Mouse (Mus musculus) telencephalon, adult 2 months (tissue): ENCODE results near the gene Olfr1441.

ENCODE experiments used
- DNase-seq: peaks from one replicate; pipeline ENCODE4 v3.0.0-alpha.2; 2011; ENCODE audit warnings: low read depth, low spot score

The Olfr1441 gene

GRCm38 (mm10) chr19:12417361-12417760 is at the start of gene Olfr1441:
Gene Olfr1441 (plus strand): TSS chr19:12417433.
- DNase-seq, result no peak

DNA sequence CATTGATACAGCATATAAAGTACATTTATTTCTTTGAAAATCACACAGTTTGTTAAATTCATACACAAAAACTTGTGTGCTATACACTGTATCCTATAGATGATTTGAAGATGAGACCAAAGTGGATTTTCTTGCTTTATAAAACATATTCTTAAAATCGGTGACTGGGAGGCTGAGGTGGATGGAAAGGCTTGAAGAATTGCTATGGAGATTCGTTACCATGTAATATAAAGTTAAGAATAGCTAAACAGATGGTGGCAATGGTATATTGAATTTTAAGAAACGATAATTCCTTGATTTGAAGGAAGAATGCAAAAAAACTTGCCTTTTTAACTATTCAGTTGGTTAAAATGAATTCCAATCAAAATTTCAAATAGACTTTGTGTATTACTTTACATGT is 44.2 kb upstream of the Olfr1441 start:
- no peak for DNase-seq

DNA sequence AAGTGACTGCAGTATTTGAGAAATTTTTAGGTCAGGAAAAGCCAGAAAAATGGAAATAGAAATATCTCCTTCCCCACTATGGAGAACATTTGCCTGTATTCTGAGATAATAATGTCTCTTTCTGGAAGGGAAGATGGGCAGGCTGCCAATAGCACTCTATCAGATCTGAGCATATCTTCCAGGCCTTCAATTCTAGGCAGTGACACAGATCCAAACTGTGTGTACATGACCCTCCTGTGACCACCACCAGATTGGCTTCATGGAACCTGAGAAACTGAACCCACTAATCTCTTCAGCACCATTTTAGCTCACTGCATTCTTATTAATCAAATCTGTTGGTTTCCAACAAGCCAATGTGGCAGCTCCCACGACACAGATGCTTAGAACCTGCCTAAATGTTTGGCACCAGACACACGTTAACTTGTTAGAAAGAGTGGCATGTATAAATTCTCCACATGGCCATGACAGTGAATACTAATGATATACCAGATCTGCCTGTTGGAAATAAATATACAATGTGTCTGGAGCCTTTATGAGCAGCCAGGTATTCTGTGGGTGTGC is 42.7 kb upstream of the Olfr1441 start:
- peak; percentile 74 for DNase-seq

- DNase-seq, result no peak
Observed at GRCm38 (mm10) chr19:12386979-12387378, 30.3 kb upstream of the Olfr1441 start, which contains the start of gene Olfr1440. Gene Olfr1440 (plus strand): TSS chr19:12387279.

- peak; percentile 51 for DNase-seq
Observed at GRCm38 (mm10) chr19:12413737-12414136, 3.5 kb upstream of the Olfr1441 start.

DNA sequence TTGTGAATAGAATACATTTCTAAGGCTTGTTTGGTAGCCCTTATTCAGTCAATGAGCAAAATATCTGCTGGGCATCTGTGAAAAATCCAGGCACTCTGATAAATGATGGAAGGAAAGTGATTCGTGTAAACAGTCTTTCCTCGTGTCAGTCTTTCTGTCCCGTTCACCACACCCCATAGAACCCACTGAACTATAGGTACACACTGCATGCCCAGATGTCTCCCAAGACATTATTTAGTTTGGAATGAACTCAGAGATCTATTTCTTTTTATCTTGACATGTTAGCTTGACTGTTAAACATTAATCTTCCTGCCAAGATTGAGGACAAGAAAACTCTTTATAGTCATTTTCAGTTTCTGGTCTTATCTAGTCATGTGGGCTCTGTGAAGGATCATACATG is 1.1 kb downstream of the Olfr1441 start:
- no peak for DNase-seq

GRCm38 (mm10) chr19:12420555-12420954 is 3.3 kb downstream of the Olfr1441 start:
- DNase-seq, result no peak

DNA sequence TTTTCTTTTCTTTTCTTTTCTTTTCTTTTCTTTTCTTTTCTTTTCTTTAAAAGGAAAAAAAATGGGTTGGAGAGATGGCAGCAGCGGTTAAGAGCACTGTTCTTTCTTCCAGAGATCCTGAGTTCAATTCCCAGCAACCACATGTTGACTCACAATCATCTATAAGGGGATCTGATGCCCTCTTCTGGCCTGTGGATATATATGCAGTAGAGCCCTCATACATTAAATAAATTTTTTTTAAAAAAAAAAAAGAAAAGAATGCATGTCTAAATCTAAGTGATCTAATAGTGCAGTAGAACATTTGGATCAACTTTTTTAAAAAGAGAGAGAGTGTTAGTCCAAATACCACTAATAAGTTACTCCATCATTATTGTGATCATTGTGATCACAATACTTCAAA is 4.4 kb downstream of the Olfr1441 start:
- no peak for DNase-seq

GRCm38 (mm10) chr19:12427101-12427500 is 9.9 kb downstream of the Olfr1441 start:
- no peak for DNase-seq

GRCm38 (mm10) chr19:12427605-12428004 is 10.4 kb downstream of the Olfr1441 start, which contains the start of gene Pfpl:
Gene Pfpl (plus strand): TSS chr19:12427905.
- DNase-seq, result no peak

- DNase-seq, result no peak
Observed at GRCm38 (mm10) chr19:12433033-12433432, 15.8 kb downstream of the Olfr1441 start.

- DNase-seq, result no peak
Observed at GRCm38 (mm10) chr19:12435011-12435416, 17.8 kb downstream of the Olfr1441 start.

- DNase-seq, result no peak
Observed at GRCm38 (mm10) chr19:12435750-12436524, 18.7 kb downstream of the Olfr1441 start.

DNA sequence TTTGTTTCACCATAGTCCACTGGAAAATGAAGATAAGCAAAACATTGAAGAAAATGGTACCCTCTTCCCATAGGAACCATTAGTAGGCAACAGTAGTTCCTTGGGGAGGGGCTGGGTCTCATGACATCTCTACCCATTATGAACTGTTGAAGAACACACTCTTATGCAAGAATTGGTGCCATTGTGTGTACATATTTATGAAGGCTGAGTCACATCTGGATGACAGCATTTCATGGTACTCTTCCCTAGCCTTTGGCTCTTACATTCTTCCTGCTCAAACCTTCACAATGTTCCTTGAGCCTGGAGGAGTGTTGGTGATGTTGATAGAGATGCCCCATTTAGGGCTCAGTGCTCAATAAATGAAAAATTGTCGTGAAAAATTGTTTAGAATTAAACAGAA is 22.3 kb downstream of the Olfr1441 start:
- no peak for DNase-seq

DNA sequence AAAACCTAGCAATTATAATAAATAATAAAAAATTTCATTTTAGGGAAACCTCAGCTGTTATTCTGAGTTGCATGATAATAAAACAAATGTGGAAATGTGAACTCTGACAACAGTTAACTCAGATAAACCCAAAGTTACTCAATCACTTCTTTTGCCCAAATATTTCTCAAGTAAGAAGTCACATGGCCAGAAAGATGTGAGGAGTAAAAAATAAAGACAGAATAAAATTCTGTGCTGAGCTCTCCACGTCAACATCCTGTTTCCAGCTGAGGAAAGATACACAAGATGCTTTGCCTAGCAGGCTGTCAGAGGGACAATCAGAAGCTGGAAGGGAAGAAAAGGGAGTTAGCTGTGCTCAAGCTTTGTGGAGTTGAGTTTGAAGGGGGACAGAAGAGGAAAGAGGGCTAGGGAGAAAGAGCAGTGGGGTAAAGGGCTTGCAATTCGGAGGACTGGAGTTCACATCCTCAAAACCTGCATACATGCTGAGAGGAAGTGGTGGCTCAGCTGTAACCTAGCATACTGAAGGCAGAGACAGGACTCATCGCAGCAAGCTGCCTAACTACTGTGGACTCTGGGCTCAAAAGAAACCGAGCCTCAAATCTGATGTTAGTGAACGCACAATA is 23.0 kb downstream of the Olfr1441 start:
- DNase-seq, result no peak

DNA sequence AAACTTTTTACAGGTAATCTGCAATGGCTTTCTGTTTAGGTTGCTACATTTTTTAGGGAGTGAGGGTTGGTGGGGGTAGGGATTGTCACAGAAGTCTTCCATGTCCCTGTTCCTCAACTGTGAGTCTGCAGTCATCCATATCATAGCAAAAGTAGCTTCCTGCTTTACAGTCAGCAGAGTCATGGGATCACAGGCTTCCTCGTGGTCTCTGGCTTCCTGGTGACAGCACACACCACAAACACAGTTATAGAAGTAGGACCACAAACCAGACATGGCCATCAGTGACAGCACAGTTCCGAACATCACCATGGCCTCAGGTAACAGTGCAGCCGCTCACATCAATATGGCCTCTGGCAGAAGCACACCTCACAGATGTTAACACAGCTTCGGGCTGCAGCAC is 25.3 kb downstream of the Olfr1441 start:
- DNase-seq, result no peak

- no peak for DNase-seq
Observed at GRCm38 (mm10) chr19:12445014-12445413, 27.8 kb downstream of the Olfr1441 start.

GRCm38 (mm10) chr19:12457401-12458066 is 40.3 kb downstream of the Olfr1441 start:
- DNase-seq, result no peak

DNA sequence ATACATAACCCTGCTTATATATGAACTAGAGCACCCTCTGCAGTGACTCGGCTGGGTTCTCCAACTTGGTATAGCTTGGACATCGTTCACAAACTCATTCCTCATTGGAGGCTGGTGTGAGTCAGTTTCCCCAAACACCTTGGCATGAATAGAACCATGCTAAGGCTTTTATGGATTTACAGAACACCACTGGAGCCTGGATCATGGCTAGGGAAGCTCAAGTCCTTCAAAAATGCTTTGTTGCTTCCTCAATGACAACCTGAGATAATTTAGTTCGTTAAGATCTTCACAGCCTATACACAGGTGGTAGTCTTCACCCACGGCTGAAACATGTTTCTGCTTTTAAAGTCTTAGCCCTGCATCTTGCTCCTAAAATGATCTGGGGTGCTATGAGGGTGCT is 42.3 kb downstream of the Olfr1441 start:
- DNase-seq, result no peak

DNA sequence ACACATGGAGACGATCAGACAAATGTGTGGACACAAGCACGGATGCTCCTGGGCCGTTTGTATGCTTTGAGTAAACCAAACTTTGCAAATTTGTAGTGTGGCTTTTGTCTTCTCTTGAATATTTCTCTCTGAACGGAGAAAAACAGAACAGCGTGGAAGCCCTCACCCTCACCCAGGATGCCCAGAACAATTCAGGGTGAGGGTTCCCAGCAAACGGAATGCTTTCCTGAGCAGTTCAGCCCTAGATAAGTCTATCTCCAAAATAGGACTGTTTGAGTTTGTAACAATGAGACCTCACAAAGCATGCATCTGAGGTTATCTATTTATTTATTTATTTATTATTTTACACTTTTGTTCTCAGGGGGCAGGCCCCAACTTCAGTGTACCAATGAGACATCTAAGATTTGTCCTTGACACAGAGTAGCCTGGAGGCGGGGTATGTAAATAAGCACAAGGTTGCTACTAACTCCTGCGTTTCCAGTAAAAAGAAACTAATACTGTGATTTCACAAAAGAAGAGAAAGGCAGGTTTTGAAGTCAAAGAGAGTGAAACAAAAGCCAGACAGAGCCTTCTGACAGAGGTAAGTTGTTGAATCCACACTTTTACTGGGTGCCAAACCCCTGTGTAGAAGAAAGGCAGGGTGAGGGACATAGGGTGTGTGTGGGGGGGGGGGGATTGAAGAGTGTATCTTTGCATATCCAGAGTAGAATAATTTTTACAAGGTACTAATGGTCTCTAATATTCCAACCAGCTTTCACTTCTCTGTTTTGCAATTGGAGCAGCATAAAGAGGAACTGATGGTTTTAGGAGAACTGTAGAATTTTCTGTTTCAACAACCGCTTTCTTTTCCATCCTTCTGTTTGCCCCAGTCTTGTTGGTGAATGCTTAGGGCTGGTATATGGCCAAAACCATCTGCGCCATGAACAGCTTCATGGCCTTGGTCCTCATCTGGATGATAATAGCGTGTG is 43.3 kb downstream of the Olfr1441 start, which contains the start of gene Mpeg1:
Gene Mpeg1, plus strand, starts transcription at position 498 of the 968 bp plus-strand sequence.
- DNase-seq, result no peak
